Mouse (Mus musculus) E14TG2a.4 (cell line): Measurements from ENCODE around the gene Gmds.
A peak's percentile ranks its signal among the peaks of the same experiment; 100 is the strongest.

Experiments used
- H3K27me3 ChIP-seq: 2 replicates; pipeline ENCODE4 v1.6.1; 2014; ENCODE audit warnings: low read length, control low read depth; ENCODE audit not compliant: insufficient read depth
- H3K36me3 ChIP-seq: 2 replicates; pipeline ENCODE4 v1.6.1; 2014; ENCODE audit warnings: low read length, control low read depth; ENCODE audit not compliant: insufficient read depth
- H3K4me1 ChIP-seq: replicated peaks from 2 replicates; pipeline ENCODE4 v1.6.1; 2014; ENCODE audit warnings: low read depth, low read length, control low read depth
- H3K4me3 ChIP-seq: replicated peaks from 2 replicates; pipeline ENCODE4 v1.5.1; 2014; ENCODE audit warnings: mild to moderate bottlenecking, low read length
- H3K9me3 ChIP-seq: 2 replicates; pipeline ENCODE4 v1.6.1; 2014; ENCODE audit warnings: low read length, control low read depth
- CTCF ChIP-seq: conservative IDR thresholded peaks from 2 replicates; pipeline ENCODE4 v1.5.1; 2014; ENCODE audit warnings: low read length
- NANOG ChIP-seq: IDR thresholded peaks from 2 replicates; pipeline ENCODE4 v1.6.1; 2014; ENCODE audit warnings: borderline replicate concordance, low read length, mixed read lengths
- POU5F1 ChIP-seq: IDR thresholded peaks from 2 replicates; pipeline ENCODE4 v1.6.1; 2014; ENCODE audit warnings: low read length, borderline replicate concordance

The Gmds gene

GRCm38 (mm10) chr13:31827160-31827559, 511.4 kb downstream of the Gmds start:
- Histone ChIP-seq H3K4me1 (peaks cover 5% of the 10 kb centered on the region), H3K36me3 (no peaks in the 10 kb centered on the region), H3K9me3 (no peaks in the 10 kb centered on the region), H3K4me3 (no peak overlapping the region), H3K27me3 (peaks cover 5% of the 10 kb centered on the region; the same call in 1 of the 2 replicates)
- TF ChIP-seq CTCF (no peak), POU5F1 (no peak), NANOG (no peak)

GRCm38 (mm10) chr13:31825180-31825579, 513.4 kb downstream of the Gmds start:
- H3K4me3 ChIP-seq: no peak overlapping the region
- H3K36me3 ChIP-seq: no peaks in the 10 kb centered on the region
- no peak for TF ChIP-seq POU5F1
- no peak for TF ChIP-seq CTCF
- no peak for TF ChIP-seq NANOG
- H3K4me1 ChIP-seq: peaks cover 11% of the 10 kb centered on the region
- no peaks in the 10 kb centered on the region for H3K9me3 ChIP-seq
- peaks cover 16% of the 10 kb centered on the region for H3K27me3 ChIP-seq

GRCm38 (mm10) chr13:31823316-31823715, 515.2 kb downstream of the Gmds start:
- peaks cover 14% of the 10 kb centered on the region for H3K4me1 ChIP-seq
- H3K4me3 ChIP-seq: no peak overlapping the region
- H3K27me3 ChIP-seq: peaks cover 31% of the 10 kb centered on the region
- no peaks in the 10 kb centered on the region for H3K36me3 ChIP-seq
- H3K9me3 ChIP-seq: no peaks in the 10 kb centered on the region
- TF ChIP-seq POU5F1 (no peak), NANOG (no peak), CTCF (no peak)

- Histone ChIP-seq H3K4me3 (0 out of 2 replicates have a peak overlapping the region, but pooled peaks have one; percentile 57), H3K9me3 (peaks cover 6% of the 10 kb centered on the region), H3K27me3 (peaks cover 49% of the 10 kb centered on the region), H3K36me3 (no peaks in the 10 kb centered on the region), H3K4me1 (peaks cover 14% of the 10 kb centered on the region)
- no peak for TF ChIP-seq CTCF
- no peak for TF ChIP-seq POU5F1
- TF ChIP-seq NANOG: no peak
These were observed 517.5 kb downstream of the Gmds start for GRCm38 (mm10) chr13:31821050-31821449.

- H3K27me3 ChIP-seq: peaks cover 53% of the 10 kb centered on the region
- peaks cover 14% of the 10 kb centered on the region for H3K4me1 ChIP-seq
- H3K9me3 ChIP-seq: peaks cover 10% of the 10 kb centered on the region
- TF ChIP-seq POU5F1: no peak
- TF ChIP-seq NANOG: no peak
- TF ChIP-seq CTCF: no peak
- H3K36me3 ChIP-seq: no peaks in the 10 kb centered on the region
- H3K4me3 ChIP-seq: peak overlapping the region; percentile 57
These were observed 517.9 kb downstream of the Gmds start for GRCm38 (mm10) chr13:31820587-31821017.

GRCm38 (mm10) chr13:31819664-31820405, 518.7 kb downstream of the Gmds start:
- TF ChIP-seq NANOG (no peak), CTCF (no peak), POU5F1 (no peak)
- H3K4me3 ChIP-seq: no peak overlapping the region
- H3K27me3 ChIP-seq: peaks cover 55% of the 10 kb centered on the region
- H3K4me1 ChIP-seq: peaks cover 14% of the 10 kb centered on the region
- H3K36me3 ChIP-seq: no peaks in the 10 kb centered on the region
- H3K9me3 ChIP-seq: peaks cover 10% of the 10 kb centered on the region

- no peaks in the 10 kb centered on the region for H3K36me3 ChIP-seq
- H3K9me3 ChIP-seq: peaks cover 10% of the 10 kb centered on the region
- peaks cover 70% of the 10 kb centered on the region for H3K27me3 ChIP-seq
- peaks cover 14% of the 10 kb centered on the region for H3K4me1 ChIP-seq
- no peak overlapping the region for H3K4me3 ChIP-seq
- no peak for TF ChIP-seq CTCF
- no peak for TF ChIP-seq NANOG
- TF ChIP-seq POU5F1: no peak
These were observed 520.2 kb downstream of the Gmds start for GRCm38 (mm10) chr13:31818337-31818736.

- peaks cover 87% of the 10 kb centered on the region for H3K27me3 ChIP-seq
- no peak overlapping the region for H3K4me3 ChIP-seq
- no peaks in the 10 kb centered on the region for H3K36me3 ChIP-seq
- TF ChIP-seq CTCF (no peak), NANOG (no peak), POU5F1 (no peak)
- peaks cover 10% of the 10 kb centered on the region for H3K9me3 ChIP-seq
- peaks cover 11% of the 10 kb centered on the region for H3K4me1 ChIP-seq
These were observed 523.0 kb downstream of the Gmds start for GRCm38 (mm10) chr13:31815383-31816003.
